Mouse (Mus musculus): ENCODE results near the gene Bcl10. TPM values are rescaled to one million over a fixed set of nuclear protein-coding genes. Genes with fewer than 3 reads are reported as not detected.

Gene Bcl10
- polyA plus RNA-seq, 1 experiment from 2014 or later = 38.6 TPM

GRCm38 (mm10) chr3:145885851-145886464, 36.6 kb upstream of the Bcl10 start:
- WGBS = 41% methylated on average over 5 of the region's 5 CpGs
- Histone ChIP-seq H3K9ac (replicated peaks; ENCODE audit: low read depth, low read length) (no peak overlapping the region), H3K4me3 (replicated peaks; ENCODE audit: low read length) (no peak overlapping the region), H3K27ac (ENCODE audit: low read length) (peak overlapping the region; percentile 72), H3K4me2 (ENCODE audit: low read length) (no peak overlapping the region), H3K36me3 (ENCODE audit: control insufficient read depth, insufficient read depth) (no peaks in the 10 kb centered on the region), H3K27me3 (replicated peaks; ENCODE audit: control insufficient read depth, insufficient read depth, low read length) (no peaks in the 10 kb centered on the region), H3K4me1 (replicated peaks; ENCODE audit: control insufficient read depth, insufficient read depth, low read length) (peaks cover 37% of the 10 kb centered on the region), H3K9me3 (ENCODE audit: control insufficient read depth, low read length) (no peaks in the 10 kb centered on the region)
- ATAC-seq = peak; percentile 19

- Histone ChIP-seq H3K9me3 (ENCODE audit: control insufficient read depth, low read length) (no peaks in the 10 kb centered on the region), H3K4me1 (replicated peaks; ENCODE audit: control insufficient read depth, insufficient read depth, low read length) (peaks cover 38% of the 10 kb centered on the region), H3K4me3 (replicated peaks; ENCODE audit: low read length) (no peak overlapping the region), H3K4me2 (ENCODE audit: low read length) (no peak overlapping the region), H3K27ac (ENCODE audit: low read length) (no peak overlapping the region), H3K36me3 (ENCODE audit: control insufficient read depth, insufficient read depth) (no peaks in the 10 kb centered on the region), H3K27me3 (replicated peaks; ENCODE audit: control insufficient read depth, insufficient read depth, low read length) (0 out of 2 replicates have a peak, but pooled peaks cover 1% of the 10 kb centered on the region), H3K9ac (replicated peaks; ENCODE audit: low read depth, low read length) (no peak overlapping the region)
- 75% methylated on average over 6 of the region's 6 CpGs for WGBS
- no peak for ATAC-seq
Measured at GRCm38 (mm10) chr3:145887430-145887971, 35.1 kb upstream of the Bcl10 start.

GRCm38 (mm10) chr3:145890346-145891132, 32.1 kb upstream of the Bcl10 start:
- Histone ChIP-seq H3K27ac (ENCODE audit: low read length) (peak overlapping the region; percentile 73), H3K4me3 (replicated peaks; ENCODE audit: low read length) (no peak overlapping the region), H3K36me3 (ENCODE audit: control insufficient read depth, insufficient read depth) (no peaks in the 10 kb centered on the region), H3K27me3 (replicated peaks; ENCODE audit: control insufficient read depth, insufficient read depth, low read length) (0 out of 2 replicates have a peak, but pooled peaks cover 3% of the 10 kb centered on the region), H3K9ac (replicated peaks; ENCODE audit: low read depth, low read length) (no peak overlapping the region), H3K4me1 (replicated peaks; ENCODE audit: control insufficient read depth, insufficient read depth, low read length) (peaks cover 29% of the 10 kb centered on the region), H3K4me2 (ENCODE audit: low read length) (no peak overlapping the region), H3K9me3 (ENCODE audit: control insufficient read depth, low read length) (no peaks in the 10 kb centered on the region)
- WGBS = 11% methylated on average over 18 of the region's 18 CpGs
- peak; percentile 92 for ATAC-seq

- Histone ChIP-seq H3K27me3 (replicated peaks; ENCODE audit: control insufficient read depth, insufficient read depth, low read length) (0 out of 2 replicates have a peak, but pooled peaks cover 3% of the 10 kb centered on the region), H3K4me2 (ENCODE audit: low read length) (no peak overlapping the region), H3K4me3 (replicated peaks; ENCODE audit: low read length) (no peak overlapping the region), H3K9me3 (ENCODE audit: control insufficient read depth, low read length) (no peaks in the 10 kb centered on the region), H3K4me1 (replicated peaks; ENCODE audit: control insufficient read depth, insufficient read depth, low read length) (peaks cover 16% of the 10 kb centered on the region), H3K9ac (replicated peaks; ENCODE audit: low read depth, low read length) (no peak overlapping the region), H3K27ac (ENCODE audit: low read length) (no peak overlapping the region), H3K36me3 (ENCODE audit: control insufficient read depth, insufficient read depth) (no peaks in the 10 kb centered on the region)
- 77% methylated on average over 3 of the region's 3 CpGs for WGBS
- ATAC-seq = no peak
Measured at GRCm38 (mm10) chr3:145892451-145892850, 30.2 kb upstream of the Bcl10 start.

- H3K4me3 ChIP-seq (replicated peaks; ENCODE audit: low read length) = no peak overlapping the region
- ATAC-seq = no peak
- WGBS = 37% methylated on average over 12 of the region's 12 CpGs
- H3K27me3 ChIP-seq (replicated peaks; ENCODE audit: control insufficient read depth, insufficient read depth, low read length) = 0 out of 2 replicates have a peak, but pooled peaks cover 3% of the 10 kb centered on the region
- no peak overlapping the region for H3K4me2 ChIP-seq (ENCODE audit: low read length)
- H3K27ac ChIP-seq (ENCODE audit: low read length) = no peak overlapping the region
- H3K9ac ChIP-seq (replicated peaks; ENCODE audit: low read depth, low read length) = no peak overlapping the region
- H3K4me1 ChIP-seq (replicated peaks; ENCODE audit: control insufficient read depth, insufficient read depth, low read length) = peaks cover 15% of the 10 kb centered on the region
- no peaks in the 10 kb centered on the region for H3K9me3 ChIP-seq (ENCODE audit: control insufficient read depth, low read length)
- no peaks in the 10 kb centered on the region for H3K36me3 ChIP-seq (ENCODE audit: control insufficient read depth, insufficient read depth)
Measured at GRCm38 (mm10) chr3:145894131-145894530, 28.5 kb upstream of the Bcl10 start.

GRCm38 (mm10) chr3:145897749-145898148, 24.9 kb upstream of the Bcl10 start:
- Histone ChIP-seq H3K36me3 (ENCODE audit: control insufficient read depth, insufficient read depth) (no peaks in the 10 kb centered on the region), H3K27ac (ENCODE audit: low read length) (no peak overlapping the region), H3K9ac (replicated peaks; ENCODE audit: low read depth, low read length) (no peak overlapping the region), H3K4me3 (replicated peaks; ENCODE audit: low read length) (no peak overlapping the region), H3K27me3 (replicated peaks; ENCODE audit: control insufficient read depth, insufficient read depth, low read length) (no peaks in the 10 kb centered on the region), H3K4me1 (replicated peaks; ENCODE audit: control insufficient read depth, insufficient read depth, low read length) (peaks cover 7% of the 10 kb centered on the region), H3K4me2 (ENCODE audit: low read length) (no peak overlapping the region), H3K9me3 (ENCODE audit: control insufficient read depth, low read length) (no peaks in the 10 kb centered on the region)
- 72% methylated on average over 11 of the region's 11 CpGs for WGBS
- ATAC-seq = no peak

- Histone ChIP-seq H3K4me1 (replicated peaks; ENCODE audit: control insufficient read depth, insufficient read depth, low read length) (peaks cover 14% of the 10 kb centered on the region), H3K4me3 (replicated peaks; ENCODE audit: low read length) (no peak overlapping the region), H3K27ac (ENCODE audit: low read length) (no peak overlapping the region), H3K27me3 (replicated peaks; ENCODE audit: control insufficient read depth, insufficient read depth, low read length) (no peaks in the 10 kb centered on the region), H3K9ac (replicated peaks; ENCODE audit: low read depth, low read length) (no peak overlapping the region), H3K36me3 (ENCODE audit: control insufficient read depth, insufficient read depth) (no peaks in the 10 kb centered on the region), H3K4me2 (ENCODE audit: low read length) (no peak overlapping the region), H3K9me3 (ENCODE audit: control insufficient read depth, low read length) (no peaks in the 10 kb centered on the region)
- peak; percentile 46 for ATAC-seq
- 50% methylated on average over 8 of the region's 8 CpGs for WGBS
Measured at GRCm38 (mm10) chr3:145899832-145900231, 22.8 kb upstream of the Bcl10 start.

GRCm38 (mm10) chr3:145903530-145903929, 19.1 kb upstream of the Bcl10 start:
- ATAC-seq = peak; percentile 15
- WGBS = 36% methylated on average over 8 of the region's 8 CpGs
- H3K9ac ChIP-seq (replicated peaks; ENCODE audit: low read depth, low read length) = no peak overlapping the region

More at GRCm38 (mm10) chr3:145903530-145903929, 19.1 kb upstream of the Bcl10 start:
- Histone ChIP-seq H3K9me3 (ENCODE audit: control insufficient read depth, low read length) (no peaks in the 10 kb centered on the region), H3K27me3 (replicated peaks; ENCODE audit: control insufficient read depth, insufficient read depth, low read length) (no peaks in the 10 kb centered on the region), H3K27ac (ENCODE audit: low read length) (no peak overlapping the region), H3K4me3 (replicated peaks; ENCODE audit: low read length) (no peak overlapping the region), H3K36me3 (ENCODE audit: control insufficient read depth, insufficient read depth) (no peaks in the 10 kb centered on the region), H3K4me2 (ENCODE audit: low read length) (no peak overlapping the region), H3K4me1 (replicated peaks; ENCODE audit: control insufficient read depth, insufficient read depth, low read length) (peaks cover 16% of the 10 kb centered on the region)

Data from forebrain, embryonic 16.5 days (tissue).